Mouse (Mus musculus) midbrain, postnatal 0 days (tissue): ENCODE data around the gene Cul3. TPM values are rescaled to one million over a fixed set of nuclear protein-coding genes. Genes with fewer than 3 reads are reported as not detected.

ENCODE experiments used
- ATAC-seq: fragments of 200-750 bp; cut with Nextera tagmentation; 2 replicates; pipeline ENCODE4 v1.8.0; 2017; ENCODE audit warnings: moderate number of reproducible peaks, mild to moderate bottlenecking, moderate TSS enrichment, moderate library complexity; ENCODE audit not compliant: low FRiP score
- DNase-seq: peaks from one replicate; pipeline ENCODE4 v3.0.0-alpha.2; 2015; ENCODE audit warnings: low spot score
- H3K27ac ChIP-seq: fragments of 300-500 bp; sonication (generic); 2 replicates; pipeline ENCODE4 v1.5.1; 2014; ENCODE audit warnings: low read depth, mild to moderate bottlenecking, low read length, mixed read lengths
- H3K27me3 ChIP-seq: fragments of 300-500 bp; sonication (generic); 2 replicates; pipeline ENCODE4 v1.6.1; 2014; ENCODE audit warnings: low read length, control low read depth, mixed read lengths; ENCODE audit not compliant: insufficient read depth
- H3K36me3 ChIP-seq: fragments of 300-500 bp; sonication (generic); 2 replicates; pipeline ENCODE4 v1.6.1; 2014; ENCODE audit warnings: low read length, control low read depth, mixed read lengths; ENCODE audit not compliant: insufficient read depth
- H3K4me1 ChIP-seq: fragments of 300-500 bp; sonication (generic); 2 replicates; pipeline ENCODE4 v1.6.1; 2014; ENCODE audit warnings: mild to moderate bottlenecking, control low read depth, antibody characterized with exemption, low read length, mixed read lengths; ENCODE audit not compliant: insufficient read depth
- H3K4me2 ChIP-seq: fragments of 300-500 bp; sonication (generic); 2 replicates; pipeline ENCODE4 v1.6.1; 2014; ENCODE audit warnings: low read depth, mild to moderate bottlenecking, low read length, mixed read lengths; ENCODE audit not compliant: poor library complexity, severe bottlenecking
- H3K4me3 ChIP-seq: fragments of 300-500 bp; sonication (generic); 2 replicates; pipeline ENCODE4 v1.5.1; 2014; ENCODE audit warnings: low read depth, mild to moderate bottlenecking, low read length, moderate library complexity
- H3K9ac ChIP-seq: fragments of 300-500 bp; sonication (generic); replicated peaks from 2 replicates; pipeline ENCODE4 v1.6.1; 2014; ENCODE audit warnings: mild to moderate bottlenecking, low read length, moderate library complexity, mixed read lengths; ENCODE audit not compliant: poor library complexity, severe bottlenecking
- H3K9me3 ChIP-seq: fragments of 300-500 bp; sonication (generic); 2 replicates; pipeline ENCODE4 v1.6.1; 2016; ENCODE audit warnings: low read length, control low read depth
- CTCF ChIP-seq: IDR thresholded peaks from 2 replicates; pipeline ENCODE4 v1.5.1; 2016; ENCODE audit warnings: antibody characterized with exemption, mild to moderate bottlenecking
- WGBS: fragments of 180-500 bp; shearing (Covaris S2); extraction: QIAGEN DNeasy Blood & Tissue Kit; methylation state at CpG from one replicate; pipeline ENCODE4 v1.1.7; 2014; 5-methylcytosine and 5-hydroxymethylcytosine counted together
- polyA plus RNA-seq: library from polyadenylated mRNA; unstranded; fragments of >200 nt; fragmentation: Nextera tagmentation; extraction: Ambion mirVana; gene quantifications from 2 replicates; pipeline ENCODE4 v1.2.1, GENCODE M21; 2015
- total RNA-seq: library from RNA; depleted of rRNA; stranded (reverse); fragments of >200 nt; gene quantifications from 2 replicates; pipeline ENCODE4 v1.2.3, GENCODE M21; 2014

Gene Cul3
- total and polyA plus RNA-seq, 2 experiments from 2014 or later: 28.3 to 91.2 TPM

- no peak overlapping the region for H3K4me2 ChIP-seq
- ATAC-seq: no peak
- no peaks in the 10 kb centered on the region for H3K27me3 ChIP-seq
- WGBS: 91% methylated on average over 6 of the region's 6 CpGs
- H3K9ac ChIP-seq: no peak overlapping the region
- no peaks in the 10 kb centered on the region for H3K36me3 ChIP-seq
- H3K4me1 ChIP-seq: no peaks in the 10 kb centered on the region
- H3K27ac ChIP-seq: no peak overlapping the region
- DNase-seq: no peak
- H3K9me3 ChIP-seq: no peaks in the 10 kb centered on the region
- no peak for TF ChIP-seq CTCF
- H3K4me3 ChIP-seq: no peak overlapping the region
Observed at GRCm38 (mm10) chr1:80241579-80241978, 98.7 kb downstream of the Cul3 start.

- Histone ChIP-seq H3K4me1 (no peaks in the 10 kb centered on the region), H3K9ac (no peak overlapping the region), H3K4me2 (no peak overlapping the region), H3K4me3 (no peak overlapping the region), H3K27me3 (no peaks in the 10 kb centered on the region), H3K27ac (no peak overlapping the region), H3K9me3 (no peaks in the 10 kb centered on the region), H3K36me3 (no peaks in the 10 kb centered on the region)
- DNase-seq (no peak), ATAC-seq (no peak)
- WGBS: 17% methylated on average over 12 of the region's 12 CpGs
- no peak for TF ChIP-seq CTCF
Observed at GRCm38 (mm10) chr1:80240017-80240660, 100.1 kb downstream of the Cul3 start.

DNA sequence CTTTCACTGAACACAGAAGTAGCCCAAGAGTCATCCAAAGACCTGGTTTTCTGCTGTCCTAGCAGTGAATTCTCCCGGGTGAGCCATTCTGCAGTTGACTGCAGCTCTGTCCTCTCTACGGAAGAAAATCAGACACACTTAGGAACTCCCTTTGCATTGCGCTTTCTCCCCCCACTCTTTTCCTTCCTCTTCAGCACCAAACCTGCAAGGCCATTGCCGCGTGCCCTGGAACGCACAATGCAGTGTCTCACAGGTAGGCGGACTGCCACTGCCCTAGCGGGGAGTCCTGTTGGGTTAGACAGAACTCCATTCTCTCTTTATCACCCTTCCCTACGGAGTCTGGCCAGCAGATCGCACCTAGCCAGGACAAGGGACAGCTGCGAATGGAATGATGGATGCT lies 100.8 kb downstream of the Cul3 start:
- DNase-seq (no peak), ATAC-seq (no peak)
- Histone ChIP-seq H3K4me3 (no peak overlapping the region), H3K4me1 (no peaks in the 10 kb centered on the region), H3K36me3 (no peaks in the 10 kb centered on the region), H3K9ac (no peak overlapping the region), H3K27ac (no peak overlapping the region), H3K27me3 (no peaks in the 10 kb centered on the region), H3K4me2 (no peak overlapping the region), H3K9me3 (no peaks in the 10 kb centered on the region)
- no peak for TF ChIP-seq CTCF
- 71% methylated on average over 11 of the region's 11 CpGs for WGBS

DNA sequence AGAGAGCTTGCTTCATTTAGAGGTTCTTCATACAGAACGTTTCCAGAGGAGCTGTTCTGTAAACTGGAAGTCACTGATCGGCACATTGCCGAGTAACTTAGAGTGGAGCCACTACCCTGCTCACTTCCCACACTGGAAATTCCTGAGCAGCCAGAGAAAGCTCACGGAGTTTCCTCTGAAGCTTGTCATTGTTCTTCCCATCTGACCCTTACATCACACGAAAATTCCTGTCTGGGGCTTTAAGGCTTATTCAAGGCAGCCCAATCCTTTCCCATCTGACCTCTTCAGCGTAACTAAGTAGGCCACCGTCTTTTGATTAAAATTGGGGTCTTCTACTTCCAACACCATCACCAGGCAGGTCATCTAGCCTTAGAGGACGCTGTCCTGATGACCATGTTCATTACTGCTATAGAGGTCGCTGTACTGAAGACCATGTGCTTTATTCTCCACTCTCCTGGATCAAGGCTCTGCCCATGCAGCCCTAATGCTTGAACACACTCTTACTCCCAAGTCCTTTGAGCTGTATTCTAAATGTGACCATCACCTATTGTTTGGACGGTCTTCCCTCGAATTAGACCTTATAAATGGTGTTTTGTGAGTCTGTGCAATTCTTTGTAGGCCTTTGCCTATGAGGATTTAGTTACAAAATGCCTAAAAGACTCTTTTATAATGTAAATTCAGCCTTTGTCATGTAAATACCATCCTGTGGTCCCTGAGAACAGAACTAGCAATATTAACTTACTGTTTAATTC lies 103.2 kb downstream of the Cul3 start:
- Histone ChIP-seq H3K9me3 (no peaks in the 10 kb centered on the region), H3K4me3 (no peak overlapping the region), H3K9ac (no peak overlapping the region), H3K36me3 (no peaks in the 10 kb centered on the region), H3K27ac (no peak overlapping the region), H3K27me3 (no peaks in the 10 kb centered on the region), H3K4me1 (no peaks in the 10 kb centered on the region), H3K4me2 (no peak overlapping the region)
- 41% methylated on average over 11 of the region's 11 CpGs for WGBS
- DNase-seq (no peak), ATAC-seq (no peak)
- no peak for TF ChIP-seq CTCF

- Histone ChIP-seq H3K9ac (no peak overlapping the region), H3K36me3 (no peaks in the 10 kb centered on the region), H3K27ac (no peak overlapping the region), H3K4me1 (no peaks in the 10 kb centered on the region), H3K4me2 (no peak overlapping the region), H3K27me3 (no peaks in the 10 kb centered on the region), H3K4me3 (no peak overlapping the region), H3K9me3 (no peaks in the 10 kb centered on the region)
- ATAC-seq: no peak
- TF ChIP-seq CTCF: no peak
- WGBS: 14% methylated on average over 1 of the region's 1 CpGs
- DNase-seq: no peak
Observed at GRCm38 (mm10) chr1:80236126-80236525, 104.2 kb downstream of the Cul3 start.

DNA sequence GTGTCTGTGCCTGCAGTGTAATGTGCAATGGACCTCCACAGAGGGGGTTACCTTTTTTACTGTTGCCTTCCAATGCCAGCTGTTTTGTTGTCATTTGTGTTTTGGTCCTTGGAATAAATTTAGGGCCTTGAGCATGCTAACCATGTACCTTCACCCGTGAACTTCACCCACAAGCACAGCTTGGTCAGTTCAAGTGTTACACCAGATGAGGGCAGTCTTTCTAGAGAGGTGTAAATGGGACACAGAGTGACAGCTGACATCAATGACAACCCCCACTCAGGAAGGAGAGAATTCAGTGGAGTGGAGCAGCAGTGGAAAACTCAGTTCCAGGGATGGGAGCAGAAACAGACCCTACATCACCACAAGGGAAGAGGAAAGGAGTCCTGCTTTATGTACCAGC lies 109.7 kb downstream of the Cul3 start:
- H3K4me3 ChIP-seq: no peak overlapping the region
- H3K36me3 ChIP-seq: no peaks in the 10 kb centered on the region
- WGBS: 66% methylated on average over 1 of the region's 1 CpGs
- no peak overlapping the region for H3K4me2 ChIP-seq
- H3K9me3 ChIP-seq: no peaks in the 10 kb centered on the region
- no peak overlapping the region for H3K27ac ChIP-seq
- ATAC-seq: no peak
- no peak overlapping the region for H3K9ac ChIP-seq
- no peaks in the 10 kb centered on the region for H3K27me3 ChIP-seq
- DNase-seq: no peak
- H3K4me1 ChIP-seq: no peaks in the 10 kb centered on the region
- TF ChIP-seq CTCF: peak; percentile 32
